Mouse (Mus musculus) midbrain, embryonic 14.5 days (tissue): ENCODE results near the gene Papss2. TPM values are rescaled to one million over a fixed set of nuclear protein-coding genes. Genes with fewer than 3 reads are reported as not detected.

ENCODE experiments used
- ATAC-seq: fragments of 200-750 bp; cut with Nextera tagmentation; 2 replicates; pipeline ENCODE4 v1.8.0; 2017; ENCODE audit warnings: moderate number of reproducible peaks, moderate library complexity; ENCODE audit not compliant: low FRiP score, low TSS enrichment
- DNase-seq: peaks from one replicate; pipeline ENCODE4 v3.0.0-alpha.2; 2015
- H3K27ac ChIP-seq: fragments of 300-500 bp; sonication (generic); replicated peaks from 2 replicates; pipeline ENCODE4 v1.5.1; 2014; ENCODE audit warnings: mild to moderate bottlenecking, low read depth, low read length, moderate library complexity
- H3K27me3 ChIP-seq: fragments of 300-500 bp; sonication (generic); 2 replicates; pipeline ENCODE4 v1.6.1; 2014; ENCODE audit warnings: low read length, control low read depth, mixed read lengths; ENCODE audit not compliant: control insufficient read depth, insufficient read depth
- H3K36me3 ChIP-seq: fragments of 300-500 bp; sonication (generic); 2 replicates; pipeline ENCODE4 v1.6.1; 2014; ENCODE audit warnings: low read length, control low read depth; ENCODE audit not compliant: control insufficient read depth, insufficient read depth
- H3K4me1 ChIP-seq: fragments of 300-500 bp; sonication (generic); 2 replicates; pipeline ENCODE4 v1.6.1; 2014; ENCODE audit warnings: mild to moderate bottlenecking, antibody characterized with exemption, low read length, control low read depth; ENCODE audit not compliant: control insufficient read depth, insufficient read depth
- H3K4me2 ChIP-seq: fragments of 300-500 bp; sonication (generic); 2 replicates; pipeline ENCODE4 v1.6.1; 2014; ENCODE audit warnings: mild to moderate bottlenecking, low read length, moderate library complexity
- H3K4me3 ChIP-seq: fragments of 300-500 bp; sonication (generic); replicated peaks from 2 replicates; pipeline ENCODE4 v1.5.1; 2014; ENCODE audit warnings: low read depth, low read length
- H3K9ac ChIP-seq: fragments of 300-500 bp; sonication (generic); replicated peaks from 2 replicates; pipeline ENCODE4 v1.6.1; 2014; ENCODE audit warnings: mild to moderate bottlenecking, low read length, moderate library complexity
- H3K9me3 ChIP-seq: fragments of 300-500 bp; sonication (generic); 2 replicates; pipeline ENCODE4 v1.6.1; 2016; ENCODE audit warnings: low read length, control low read depth, mixed read lengths; ENCODE audit not compliant: control insufficient read depth
- polyA plus RNA-seq: library from polyadenylated mRNA; unstranded; fragments of >200 nt; fragmentation: Nextera tagmentation; extraction: Ambion mirVana; gene quantifications from 2 replicates; pipeline ENCODE4 v1.2.1, GENCODE M21; 2014

Papss2 gene
- polyA plus RNA-seq, 1 experiment from 2014 or later, result 1.0 TPM

- no peak overlapping the region for H3K4me3 ChIP-seq
- H3K27me3 ChIP-seq, result no peaks in the 10 kb centered on the region
- ATAC-seq, result no peak
- no peak overlapping the region for H3K9ac ChIP-seq
- no peak overlapping the region for H3K4me2 ChIP-seq
- peaks cover 12% of the 10 kb centered on the region for H3K4me1 ChIP-seq
- no peaks in the 10 kb centered on the region for H3K9me3 ChIP-seq
- no peak for DNase-seq
- no peaks in the 10 kb centered on the region for H3K36me3 ChIP-seq
- H3K27ac ChIP-seq, result no peak overlapping the region
Observed at GRCm38 (mm10) chr19:32715681-32716080, 120.1 kb downstream of the Papss2 start.

Other genes starting within 250 kb of the Papss2 start
- gene Sgms1, start 206.1 kb upstream of the Papss2 start, polyA plus RNA-seq, result 12.3 and 13.8 TPM in 2 replicates
- 81.9 and 91.9 TPM in 2 replicates for gene Rpl9-ps6, start 129.2 kb upstream of the Papss2 start, polyA plus RNA-seq
- 54.3 and 61.8 TPM in 2 replicates for gene Minpp1, start 110.0 kb upstream of the Papss2 start, polyA plus RNA-seq
- gene Atad1, start 144.0 kb downstream of the Papss2 start, polyA plus RNA-seq, result 126 and 143 TPM in 2 replicates
- 22.6 and 29.8 TPM in 2 replicates for gene Pten, start 161.7 kb downstream of the Papss2 start, polyA plus RNA-seq